Mouse (Mus musculus): Measurements from ENCODE around the gene Acot12. TPM values are rescaled to one million over a fixed set of nuclear protein-coding genes. Genes with fewer than 3 reads are reported as not detected.

Acot12 gene
- polyA plus RNA-seq, 1 experiment from 2014 or later = 0.34 TPM

GRCm38 (mm10) chr13:91768683-91769651 lies 27.7 kb downstream of the Acot12 start:
- Histone ChIP-seq H3K27me3 (ENCODE audit: control insufficient read depth, insufficient read depth, low read length) (no peaks in the 10 kb centered on the region), H3K4me2 (ENCODE audit: low read depth, low read length) (no peak overlapping the region), H3K27ac (ENCODE audit: low read length) (no peak overlapping the region), H3K4me3 (replicated peaks; ENCODE audit: low read length) (no peak overlapping the region), H3K9me3 (replicated peaks; ENCODE audit: control insufficient read depth, low read length) (no peaks in the 10 kb centered on the region), H3K9ac (ENCODE audit: low read length) (no peak overlapping the region), H3K4me1 (ENCODE audit: control insufficient read depth, insufficient read depth, low read length) (no peaks in the 10 kb centered on the region), H3K36me3 (ENCODE audit: control insufficient read depth, insufficient read depth, low read length) (no peaks in the 10 kb centered on the region)
- ATAC-seq (ENCODE audit: insufficient read depth, low FRiP score) = no peak
- 70% methylated on average over 9 of the region's 9 CpGs for WGBS

GRCm38 (mm10) chr13:91778092-91778491 lies 36.8 kb downstream of the Acot12 start:
- Histone ChIP-seq H3K4me3 (replicated peaks; ENCODE audit: low read length) (no peak overlapping the region), H3K27me3 (ENCODE audit: control insufficient read depth, insufficient read depth, low read length) (no peaks in the 10 kb centered on the region), H3K36me3 (ENCODE audit: control insufficient read depth, insufficient read depth, low read length) (no peaks in the 10 kb centered on the region), H3K4me2 (ENCODE audit: low read depth, low read length) (no peak overlapping the region), H3K9me3 (replicated peaks; ENCODE audit: control insufficient read depth, low read length) (no peaks in the 10 kb centered on the region), H3K9ac (ENCODE audit: low read length) (no peak overlapping the region), H3K27ac (ENCODE audit: low read length) (no peak overlapping the region), H3K4me1 (ENCODE audit: control insufficient read depth, insufficient read depth, low read length) (no peaks in the 10 kb centered on the region)
- 91% methylated on average over 5 of the region's 5 CpGs for WGBS
- no peak for ATAC-seq (ENCODE audit: insufficient read depth, low FRiP score)

- no peak overlapping the region for H3K9ac ChIP-seq (ENCODE audit: low read length)
- H3K36me3 ChIP-seq (ENCODE audit: control insufficient read depth, insufficient read depth, low read length) = no peaks in the 10 kb centered on the region
- H3K27ac ChIP-seq (ENCODE audit: low read length) = no peak overlapping the region
- no peak overlapping the region for H3K4me2 ChIP-seq (ENCODE audit: low read depth, low read length)
- no peaks in the 10 kb centered on the region for H3K9me3 ChIP-seq (replicated peaks; ENCODE audit: control insufficient read depth, low read length)
- H3K4me3 ChIP-seq (replicated peaks; ENCODE audit: low read length) = no peak overlapping the region
- H3K27me3 ChIP-seq (ENCODE audit: control insufficient read depth, insufficient read depth, low read length) = no peaks in the 10 kb centered on the region
- no peaks in the 10 kb centered on the region for H3K4me1 ChIP-seq (ENCODE audit: control insufficient read depth, insufficient read depth, low read length)
- no peak for ATAC-seq (ENCODE audit: insufficient read depth, low FRiP score)
Measured at GRCm38 (mm10) chr13:91779892-91780291, 38.6 kb downstream of the Acot12 start.

- WGBS = 36% methylated on average over 1 of the region's 1 CpGs
- H3K27me3 ChIP-seq (ENCODE audit: control insufficient read depth, insufficient read depth, low read length) = no peaks in the 10 kb centered on the region
- no peak for ATAC-seq (ENCODE audit: insufficient read depth, low FRiP score)
Measured at GRCm38 (mm10) chr13:91792035-91792434, 50.7 kb downstream of the Acot12 start.

GRCm38 (mm10) chr13:91794926-91795436 lies 53.7 kb downstream of the Acot12 start:
- 94% methylated on average over 13 of the region's 13 CpGs for WGBS
- H3K27ac ChIP-seq (ENCODE audit: low read length) = no peak overlapping the region
- no peak overlapping the region for H3K4me3 ChIP-seq (replicated peaks; ENCODE audit: low read length)
- H3K4me1 ChIP-seq (ENCODE audit: control insufficient read depth, insufficient read depth, low read length) = no peaks in the 10 kb centered on the region
- peaks cover 4% of the 10 kb centered on the region; the same call in 1 of the 2 replicates for H3K36me3 ChIP-seq (ENCODE audit: control insufficient read depth, insufficient read depth, low read length)
- H3K9me3 ChIP-seq (replicated peaks; ENCODE audit: control insufficient read depth, low read length) = no peaks in the 10 kb centered on the region
- no peak for ATAC-seq (ENCODE audit: insufficient read depth, low FRiP score)
- H3K4me2 ChIP-seq (ENCODE audit: low read depth, low read length) = no peak overlapping the region
- H3K9ac ChIP-seq (ENCODE audit: low read length) = no peak overlapping the region
- no peaks in the 10 kb centered on the region for H3K27me3 ChIP-seq (ENCODE audit: control insufficient read depth, insufficient read depth, low read length)

More at GRCm38 (mm10) chr13:91792035-91792434, 50.7 kb downstream of the Acot12 start:
- H3K4me2 ChIP-seq (ENCODE audit: low read depth, low read length) = no peak overlapping the region
- peaks cover 4% of the 10 kb centered on the region; the same call in 1 of the 2 replicates for H3K36me3 ChIP-seq (ENCODE audit: control insufficient read depth, insufficient read depth, low read length)
- H3K4me3 ChIP-seq (replicated peaks; ENCODE audit: low read length) = no peak overlapping the region
- no peak overlapping the region for H3K27ac ChIP-seq (ENCODE audit: low read length)
- H3K4me1 ChIP-seq (ENCODE audit: control insufficient read depth, insufficient read depth, low read length) = no peaks in the 10 kb centered on the region
- no peak overlapping the region for H3K9ac ChIP-seq (ENCODE audit: low read length)
- H3K9me3 ChIP-seq (replicated peaks; ENCODE audit: control insufficient read depth, low read length) = no peaks in the 10 kb centered on the region

GRCm38 (mm10) chr13:91795593-91795992 lies 54.3 kb downstream of the Acot12 start:
- 84% methylated on average over 10 of the region's 10 CpGs for WGBS
- peaks cover 4% of the 10 kb centered on the region; the same call in 1 of the 2 replicates for H3K36me3 ChIP-seq (ENCODE audit: control insufficient read depth, insufficient read depth, low read length)

GRCm38 (mm10) chr13:91796003-91796402 lies 54.7 kb downstream of the Acot12 start:
- Histone ChIP-seq H3K27ac (ENCODE audit: low read length) (no peak overlapping the region), H3K4me3 (replicated peaks; ENCODE audit: low read length) (no peak overlapping the region), H3K4me1 (ENCODE audit: control insufficient read depth, insufficient read depth, low read length) (no peaks in the 10 kb centered on the region), H3K9me3 (replicated peaks; ENCODE audit: control insufficient read depth, low read length) (no peaks in the 10 kb centered on the region), H3K9ac (ENCODE audit: low read length) (no peak overlapping the region), H3K4me2 (ENCODE audit: low read depth, low read length) (no peak overlapping the region), H3K27me3 (ENCODE audit: control insufficient read depth, insufficient read depth, low read length) (no peaks in the 10 kb centered on the region), H3K36me3 (ENCODE audit: control insufficient read depth, insufficient read depth, low read length) (peaks cover 4% of the 10 kb centered on the region; the same call in 1 of the 2 replicates)
- no peak for ATAC-seq (ENCODE audit: insufficient read depth, low FRiP score)
- 84% methylated on average over 6 of the region's 6 CpGs for WGBS

More at GRCm38 (mm10) chr13:91795593-91795992, 54.3 kb downstream of the Acot12 start:
- ATAC-seq (ENCODE audit: insufficient read depth, low FRiP score) = no peak
- H3K4me1 ChIP-seq (ENCODE audit: control insufficient read depth, insufficient read depth, low read length) = no peaks in the 10 kb centered on the region
- no peak overlapping the region for H3K4me3 ChIP-seq (replicated peaks; ENCODE audit: low read length)
- H3K9me3 ChIP-seq (replicated peaks; ENCODE audit: control insufficient read depth, low read length) = no peaks in the 10 kb centered on the region
- no peaks in the 10 kb centered on the region for H3K27me3 ChIP-seq (ENCODE audit: control insufficient read depth, insufficient read depth, low read length)
- H3K9ac ChIP-seq (ENCODE audit: low read length) = no peak overlapping the region
- H3K27ac ChIP-seq (ENCODE audit: low read length) = no peak overlapping the region
- no peak overlapping the region for H3K4me2 ChIP-seq (ENCODE audit: low read depth, low read length)

GRCm38 (mm10) chr13:91796916-91797315 lies 55.6 kb downstream of the Acot12 start:
- 91% methylated on average over 6 of the region's 6 CpGs for WGBS
- no peaks in the 10 kb centered on the region for H3K4me1 ChIP-seq (ENCODE audit: control insufficient read depth, insufficient read depth, low read length)
- no peaks in the 10 kb centered on the region for H3K9me3 ChIP-seq (replicated peaks; ENCODE audit: control insufficient read depth, low read length)
- ATAC-seq (ENCODE audit: insufficient read depth, low FRiP score) = no peak
- no peak overlapping the region for H3K9ac ChIP-seq (ENCODE audit: low read length)
- no peak overlapping the region for H3K4me3 ChIP-seq (replicated peaks; ENCODE audit: low read length)
- H3K27ac ChIP-seq (ENCODE audit: low read length) = no peak overlapping the region
- H3K27me3 ChIP-seq (ENCODE audit: control insufficient read depth, insufficient read depth, low read length) = no peaks in the 10 kb centered on the region
- no peak overlapping the region for H3K4me2 ChIP-seq (ENCODE audit: low read depth, low read length)
- H3K36me3 ChIP-seq (ENCODE audit: control insufficient read depth, insufficient read depth, low read length) = peaks cover 4% of the 10 kb centered on the region; the same call in 1 of the 2 replicates

GRCm38 (mm10) chr13:91797442-91797841 lies 56.1 kb downstream of the Acot12 start:
- Histone ChIP-seq H3K4me3 (replicated peaks; ENCODE audit: low read length) (no peak overlapping the region), H3K27ac (ENCODE audit: low read length) (no peak overlapping the region), H3K9ac (ENCODE audit: low read length) (no peak overlapping the region), H3K9me3 (replicated peaks; ENCODE audit: control insufficient read depth, low read length) (no peaks in the 10 kb centered on the region), H3K4me2 (ENCODE audit: low read depth, low read length) (no peak overlapping the region), H3K4me1 (ENCODE audit: control insufficient read depth, insufficient read depth, low read length) (no peaks in the 10 kb centered on the region), H3K36me3 (ENCODE audit: control insufficient read depth, insufficient read depth, low read length) (peaks cover 4% of the 10 kb centered on the region; the same call in 1 of the 2 replicates), H3K27me3 (ENCODE audit: control insufficient read depth, insufficient read depth, low read length) (no peaks in the 10 kb centered on the region)
- no peak for ATAC-seq (ENCODE audit: insufficient read depth, low FRiP score)
- 89% methylated on average over 10 of the region's 10 CpGs for WGBS
